Mouse (Mus musculus): ENCODE measurements around the gene Creb3l2.

Creb3l2 gene

DNA sequence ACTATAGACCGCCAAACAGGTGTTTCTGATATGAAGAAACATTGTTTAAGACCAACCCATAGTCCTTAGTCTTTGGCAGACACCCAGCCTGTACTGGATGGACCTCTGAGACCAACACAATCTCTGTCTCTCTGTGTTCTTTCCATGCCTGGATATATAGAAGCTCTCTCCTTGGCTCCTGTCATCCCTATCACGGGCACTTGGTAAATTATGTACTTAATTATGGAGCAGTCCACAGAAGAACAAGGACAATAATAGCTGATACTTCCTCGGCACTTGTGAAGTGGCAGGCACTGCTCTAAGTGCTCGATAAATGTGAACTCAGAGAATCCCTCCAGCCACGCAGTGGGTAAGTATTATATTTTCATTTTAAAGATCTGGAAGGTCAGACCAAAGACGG is 72.2 kb downstream of the Creb3l2 start:
- no peak for DNase-seq

DNA sequence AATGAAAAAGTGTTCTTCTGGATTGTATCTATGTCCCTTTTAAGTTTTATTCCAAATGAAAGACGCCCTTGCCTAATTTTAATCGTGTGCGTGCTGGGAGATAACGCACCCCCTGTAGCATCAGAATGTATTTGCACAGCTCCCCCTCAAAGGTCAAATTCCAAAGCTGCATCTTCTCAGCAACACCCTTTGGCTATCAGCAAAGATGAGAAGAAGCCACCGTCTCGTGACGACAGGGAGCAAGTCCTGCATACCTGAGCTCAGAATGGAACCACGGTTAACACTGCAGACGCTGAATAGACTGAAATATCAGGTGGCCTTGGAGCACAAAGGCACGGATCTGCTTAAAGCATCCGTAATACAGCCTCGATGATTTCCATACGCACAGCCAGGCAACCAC is 73.7 kb downstream of the Creb3l2 start:
- no peak for DNase-seq

GRCm38 (mm10) chr6:37366991-37367390 is 75.0 kb downstream of the Creb3l2 start:
- DNase-seq: no peak

DNA sequence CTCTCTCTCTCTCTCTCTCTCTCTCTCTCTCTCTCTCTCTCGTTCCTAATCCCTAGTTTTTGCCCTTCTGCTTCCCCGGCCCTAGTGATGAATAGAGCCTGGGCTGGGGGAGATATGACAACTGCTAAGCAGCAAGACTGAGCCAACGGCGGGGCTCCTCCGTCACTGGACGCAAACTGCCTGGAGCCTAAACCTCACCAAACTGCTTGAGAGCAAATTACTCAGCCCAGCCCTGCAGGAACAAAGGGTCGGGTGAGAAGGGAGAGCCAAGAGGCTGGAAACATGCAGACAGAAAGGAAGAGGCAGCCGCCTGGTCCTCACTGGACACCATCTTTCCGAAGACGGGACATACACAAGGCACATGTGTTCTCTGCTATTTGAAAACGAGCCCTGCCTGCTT is 76.8 kb downstream of the Creb3l2 start:
- no peak for DNase-seq

GRCm38 (mm10) chr6:37364361-37364760 is 77.6 kb downstream of the Creb3l2 start:
- DNase-seq: no peak

GRCm38 (mm10) chr6:37360813-37361385 is 81.0 kb downstream of the Creb3l2 start:
- DNase-seq: peak in 1 of 2 experiments; percentile 34

DNA sequence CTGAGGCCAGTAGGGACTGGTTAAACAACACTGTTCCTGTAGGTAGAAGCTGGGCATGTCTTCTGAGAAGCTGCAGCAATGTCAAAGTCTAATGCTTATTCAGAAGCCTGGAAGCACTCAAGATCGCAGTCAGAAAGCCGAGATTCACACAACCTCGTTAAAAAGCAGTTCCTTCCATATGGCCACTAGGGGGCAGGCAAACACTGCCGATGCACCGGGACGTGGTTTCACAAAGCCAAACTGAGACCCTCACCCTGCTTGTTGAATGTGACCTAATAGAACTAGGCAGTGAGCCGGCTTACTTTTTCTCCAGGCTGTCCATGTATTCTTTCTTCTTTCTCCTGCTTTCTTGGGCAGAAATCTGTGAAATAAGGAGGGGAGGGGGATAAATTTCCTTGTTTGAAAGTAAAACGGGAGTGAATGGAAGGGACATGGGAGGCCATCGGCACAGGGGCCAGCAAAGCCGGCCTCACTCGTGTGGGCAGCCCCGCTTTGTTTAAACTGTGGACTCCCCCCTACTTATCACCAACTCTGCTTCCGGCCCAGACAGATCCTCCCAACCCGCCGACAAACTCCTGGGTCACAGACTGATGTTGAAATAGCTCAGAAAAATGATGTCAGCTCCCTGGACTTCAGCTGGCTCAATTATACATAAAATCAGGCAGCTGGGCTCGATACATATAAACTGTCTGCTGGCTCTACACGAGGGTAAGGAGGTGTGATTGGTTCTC is 87.3 kb downstream of the Creb3l2 start:
- DNase-seq: peak; percentile 44 to 66

GRCm38 (mm10) chr6:37353616-37354015 is 88.3 kb downstream of the Creb3l2 start:
- no peak for DNase-seq

GRCm38 (mm10) chr6:37351731-37352380 is 90.1 kb downstream of the Creb3l2 start:
- peak in 1 of 2 experiments; percentile 43 for DNase-seq

- no peak for DNase-seq
These were observed 91.6 kb downstream of the Creb3l2 start for GRCm38 (mm10) chr6:37350315-37350714.

- no peak for DNase-seq
These were observed 94.3 kb downstream of the Creb3l2 start for GRCm38 (mm10) chr6:37347606-37348005.

DNA sequence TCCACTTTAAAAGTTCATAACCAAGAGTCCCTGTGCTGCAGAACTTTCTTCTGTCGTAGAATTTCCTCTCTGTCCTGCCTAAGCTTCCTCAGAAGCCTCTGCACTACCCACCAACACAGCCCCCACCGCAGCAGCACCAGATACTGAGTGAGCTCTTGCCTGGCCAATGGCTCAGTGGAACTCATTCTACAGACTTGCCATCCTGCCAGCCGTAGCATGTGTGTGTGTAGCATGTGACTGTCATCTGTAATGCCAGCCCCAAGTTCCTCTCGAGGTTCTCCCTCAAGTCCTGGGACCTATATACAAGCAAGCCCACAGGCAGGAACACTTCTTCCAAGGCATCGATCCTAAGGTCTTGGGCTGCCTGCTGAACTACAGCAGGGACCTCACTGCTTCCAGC is 103.9 kb downstream of the Creb3l2 start:
- DNase-seq: no peak

GRCm38 (mm10) chr6:37336831-37337260 is 105.1 kb downstream of the Creb3l2 start:
- no peak for DNase-seq

DNA sequence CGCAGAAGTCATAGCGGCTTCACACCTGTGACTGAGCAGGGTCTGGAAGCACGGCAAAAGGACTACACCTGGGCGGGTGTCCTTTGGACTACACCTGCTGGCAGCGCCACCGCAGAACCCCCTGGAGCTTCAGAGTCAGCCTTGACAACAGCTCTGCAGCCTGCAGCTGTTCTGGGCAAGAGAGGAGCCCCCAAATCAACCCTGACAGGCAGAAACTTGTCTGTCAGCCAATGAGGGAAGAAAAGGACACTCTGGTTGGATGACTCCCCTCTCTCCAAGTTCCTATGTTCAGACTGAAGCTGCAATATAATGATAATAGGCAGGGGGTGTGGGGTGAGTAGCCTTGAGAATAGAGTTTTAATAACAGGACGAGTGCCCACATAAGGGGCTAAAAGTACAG is 105.6 kb downstream of the Creb3l2 start:
- DNase-seq: no peak

GRCm38 (mm10) chr6:37332846-37333245 is 109.1 kb downstream of the Creb3l2 start:
- DNase-seq: no peak

- no peak for DNase-seq
These were observed 111.8 kb downstream of the Creb3l2 start for GRCm38 (mm10) chr6:37329901-37330864.

- DNase-seq: no peak
These were observed 112.6 kb downstream of the Creb3l2 start for GRCm38 (mm10) chr6:37329376-37329775.

DNA sequence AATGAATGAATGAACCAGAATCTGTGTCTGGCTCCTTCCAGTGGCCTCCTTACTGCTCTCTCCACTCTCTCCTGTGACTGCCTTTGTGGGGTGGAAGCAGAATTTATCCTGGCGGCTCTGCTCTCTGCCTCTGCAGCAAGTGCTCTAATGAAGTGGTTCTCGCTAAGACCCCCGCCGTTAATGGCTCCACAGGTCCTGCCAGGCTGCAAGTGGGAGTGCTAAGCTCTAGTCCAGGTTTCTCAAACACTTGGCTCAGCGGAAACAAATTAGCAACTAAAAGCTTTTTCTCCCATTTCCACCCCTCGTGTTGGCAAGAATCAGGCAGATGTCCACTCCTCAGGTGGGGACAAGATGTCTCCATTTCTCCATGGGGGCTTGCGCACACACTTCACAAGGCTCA is 113.3 kb downstream of the Creb3l2 start:
- DNase-seq: no peak

DNA sequence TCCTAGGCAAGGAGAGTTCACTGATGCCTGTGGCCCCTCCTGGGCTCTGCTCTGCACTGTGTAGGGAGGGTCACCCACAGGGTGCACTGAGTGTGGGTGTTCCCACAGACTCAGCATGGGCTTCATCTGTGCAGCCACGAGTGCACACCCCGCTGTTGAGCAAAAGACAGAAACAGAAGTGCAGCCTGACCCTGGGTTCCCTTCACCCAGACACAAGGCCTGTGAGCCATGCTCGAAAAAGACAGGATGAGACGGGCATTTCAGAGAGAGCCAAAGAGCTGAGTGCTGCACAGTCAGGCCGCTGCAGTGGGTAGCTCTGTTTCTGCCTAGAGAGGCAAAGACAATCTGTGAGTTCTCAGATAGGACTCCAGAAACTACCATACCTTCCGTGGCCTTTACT is 114.4 kb downstream of the Creb3l2 start:
- DNase-seq: no peak

DNA sequence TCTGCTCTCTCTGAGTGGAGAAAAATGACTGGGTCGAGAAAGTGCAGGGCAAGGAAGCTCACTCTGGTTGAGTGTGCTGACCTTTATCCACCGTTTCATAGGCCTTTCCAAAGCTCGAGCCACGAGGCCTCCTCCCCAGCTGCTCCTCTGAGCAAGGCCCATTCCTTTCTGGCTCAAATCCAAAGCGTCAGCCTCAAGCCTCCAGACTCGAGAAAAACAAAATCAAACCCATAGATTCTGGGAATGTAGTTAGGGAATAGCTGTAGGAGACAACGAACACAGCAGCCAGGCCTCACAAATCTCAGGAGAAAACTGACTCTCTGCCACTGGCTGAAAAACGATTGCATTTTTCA is 115.4 kb downstream of the Creb3l2 start:
- DNase-seq: no peak

GRCm38 (mm10) chr6:37325906-37326602 is 115.9 kb downstream of the Creb3l2 start:
- DNase-seq: no peak

GRCm38 (mm10) chr6:37325076-37325475 is 116.9 kb downstream of the Creb3l2 start:
- no peak for DNase-seq

Data from lung, adult 18-20 months (tissue).